Mouse (Mus musculus) kidney, adult 8-10 months (tissue): Measurements from ENCODE around the gene Hist1h2af.

Experiments used
- DNase-seq, 2 experiments: peaks; one replicate each; pipeline ENCODE4 v3.0.0; 2022

Hist1h2af gene

GRCm38 (mm10) chr13:23515826-23516620 is 17.7 kb upstream of the Hist1h2af start:
- no peak for DNase-seq

DNA sequence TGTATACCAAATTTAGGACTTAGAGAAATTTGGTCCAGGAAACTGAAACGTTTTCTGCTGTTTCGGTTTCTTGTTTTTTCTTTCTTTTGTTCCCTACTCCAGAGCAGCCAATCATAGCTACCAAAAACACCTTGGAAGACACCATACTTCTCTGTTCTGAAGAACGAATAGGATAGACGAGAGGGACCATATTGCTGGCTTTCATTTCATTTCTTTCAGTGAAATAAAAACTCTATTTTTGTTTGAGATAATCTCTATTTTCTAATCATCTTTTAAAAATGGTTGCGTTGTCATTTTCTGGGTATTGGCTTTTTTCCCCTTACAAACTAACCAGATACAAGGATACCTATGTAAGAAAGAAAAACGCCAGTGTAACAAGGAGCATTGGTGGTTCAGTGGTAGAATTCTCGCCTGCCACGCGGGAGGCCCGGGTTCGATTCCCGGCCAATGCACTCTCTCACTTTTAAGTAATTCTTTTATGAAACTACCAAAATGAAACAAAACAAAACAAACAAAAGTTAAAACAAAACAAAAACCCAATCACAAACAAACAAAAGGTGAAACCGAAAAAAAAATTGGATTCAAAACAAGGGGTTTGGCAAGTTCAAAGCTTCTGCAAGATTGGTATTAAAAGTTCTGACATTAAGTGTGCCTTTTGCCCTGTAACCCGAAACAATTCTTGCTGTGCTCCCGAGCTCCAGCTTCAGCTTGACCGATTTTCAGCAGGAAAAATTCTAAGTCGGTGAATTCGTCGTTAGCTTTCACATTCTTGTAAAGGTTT is 16.7 kb upstream of the Hist1h2af start:
- peak; percentile 67 to 86 for DNase-seq

DNA sequence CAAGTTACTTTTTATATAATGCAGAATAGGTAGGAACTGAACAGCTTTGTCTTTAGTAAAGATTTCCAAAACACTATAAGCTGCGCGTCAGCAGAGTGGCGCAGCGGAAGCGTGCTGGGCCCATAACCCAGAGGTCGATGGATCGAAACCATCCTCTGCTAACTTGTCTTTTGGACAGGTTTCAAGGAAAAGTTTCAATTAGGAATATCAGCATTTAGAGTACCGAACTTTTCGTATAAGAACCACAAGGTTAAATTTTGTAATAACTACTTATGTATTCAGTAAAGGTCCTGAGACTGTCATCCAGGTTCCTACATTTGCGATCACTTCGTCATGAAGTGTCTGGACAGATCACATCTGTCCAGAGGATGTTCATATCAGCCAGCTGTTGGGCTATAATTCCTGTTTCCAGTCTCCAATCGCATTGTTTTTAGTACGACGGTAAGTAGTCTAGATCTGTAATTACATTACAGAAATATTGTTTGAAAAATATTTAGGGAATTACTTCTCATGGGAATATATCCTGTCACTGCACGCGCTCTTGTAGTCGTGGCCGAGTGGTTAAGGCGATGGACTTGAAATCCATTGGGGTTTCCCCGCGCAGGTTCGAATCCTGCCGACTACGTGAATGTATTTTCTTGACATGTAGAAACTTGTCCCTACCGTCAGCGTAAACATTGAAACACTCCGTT is 16.0 kb upstream of the Hist1h2af start:
- DNase-seq: peak; percentile 87 to 95

GRCm38 (mm10) chr13:23518295-23518603 is 15.5 kb upstream of the Hist1h2af start:
- DNase-seq: no peak

DNA sequence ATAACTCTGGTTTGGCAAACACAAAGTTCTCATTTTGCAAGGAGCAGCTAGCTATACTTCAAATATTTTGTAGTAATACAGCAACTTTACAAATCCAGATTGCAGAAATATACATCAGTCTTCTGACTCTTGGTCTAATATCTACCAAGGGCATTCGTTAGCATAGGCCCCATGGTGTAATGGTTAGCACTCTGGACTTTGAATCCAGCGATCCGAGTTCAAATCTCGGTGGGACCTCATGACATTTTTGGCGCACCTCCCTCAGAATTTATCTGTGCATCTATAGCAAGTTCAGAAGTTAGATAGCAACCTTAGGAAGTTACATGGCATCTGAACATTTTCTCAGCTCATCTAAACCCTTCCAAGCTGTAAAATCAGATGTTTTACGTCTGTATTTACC is 14.8 kb upstream of the Hist1h2af start:
- DNase-seq: peak; percentile 69 to 86

- DNase-seq: peak; percentile 70 to 85
Observed at GRCm38 (mm10) chr13:23519416-23519815, 14.3 kb upstream of the Hist1h2af start.

GRCm38 (mm10) chr13:23521703-23522102 is 12.0 kb upstream of the Hist1h2af start:
- peak; percentile 52 to 87 for DNase-seq

DNA sequence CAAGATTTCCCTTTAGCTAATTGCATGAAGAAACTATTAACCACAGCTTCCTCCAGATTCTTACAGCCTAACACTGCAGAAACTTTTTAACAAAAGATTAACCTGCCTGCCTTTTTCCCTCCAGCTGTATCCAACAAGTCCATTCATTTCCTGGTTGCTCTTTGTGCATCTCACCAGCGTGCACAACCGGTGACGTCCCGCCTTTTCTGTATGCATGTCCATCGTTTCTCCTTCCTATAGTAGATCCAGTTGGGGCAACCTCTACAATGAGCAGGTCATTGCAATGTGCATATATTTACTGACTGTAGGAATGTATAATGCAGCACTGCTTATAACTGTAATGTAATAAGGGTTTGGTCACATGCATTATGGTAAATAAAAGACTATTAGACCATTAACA is 9.7 kb upstream of the Hist1h2af start:
- no peak for DNase-seq

DNA sequence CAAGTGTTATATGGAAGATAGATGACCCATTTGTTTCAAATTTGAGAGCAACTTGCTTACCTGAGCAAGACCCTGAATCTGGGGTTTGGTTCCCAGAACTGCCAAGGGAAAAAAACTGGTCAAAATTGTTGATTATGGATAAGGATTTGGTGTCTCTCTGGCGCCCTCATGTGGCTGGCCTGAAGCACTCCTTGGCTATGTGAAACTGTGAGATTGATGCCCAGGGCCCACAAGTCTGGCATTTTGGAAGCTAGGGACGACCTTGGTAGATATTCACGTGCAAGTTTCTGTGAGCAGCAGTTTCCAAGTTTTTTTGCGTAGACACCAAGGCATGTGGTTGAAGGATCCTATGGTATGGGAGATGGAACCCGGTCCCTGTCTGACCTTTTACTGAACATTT is 9.1 kb upstream of the Hist1h2af start:
- DNase-seq: peak; percentile 47 to 49

- no peak for DNase-seq
Observed at GRCm38 (mm10) chr13:23525901-23526300, 7.8 kb upstream of the Hist1h2af start.

DNA sequence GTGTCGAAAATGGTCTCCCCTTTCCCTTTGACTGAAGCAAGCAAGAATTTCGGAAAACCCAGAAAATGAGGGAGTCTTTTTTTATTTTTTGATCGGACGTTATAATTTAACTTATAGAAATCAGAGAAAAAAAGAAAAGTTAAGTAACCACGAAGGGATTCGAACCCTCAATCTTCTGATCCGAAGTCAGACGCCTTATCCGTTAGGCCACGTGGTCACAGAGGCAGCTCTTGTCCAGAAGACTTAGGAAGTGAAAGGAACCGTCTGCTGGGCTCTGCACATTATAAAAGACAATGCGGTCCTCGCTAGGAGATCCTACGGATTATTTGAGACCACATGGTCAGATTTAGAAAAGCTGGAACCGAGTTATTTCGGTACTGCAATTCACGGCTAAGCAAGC is 7.4 kb upstream of the Hist1h2af start:
- peak; percentile 82 to 92 for DNase-seq

GRCm38 (mm10) chr13:23529005-23529404 is 4.7 kb upstream of the Hist1h2af start:
- no peak for DNase-seq

GRCm38 (mm10) chr13:23529480-23530165 is 4.1 kb upstream of the Hist1h2af start:
- DNase-seq: no peak

DNA sequence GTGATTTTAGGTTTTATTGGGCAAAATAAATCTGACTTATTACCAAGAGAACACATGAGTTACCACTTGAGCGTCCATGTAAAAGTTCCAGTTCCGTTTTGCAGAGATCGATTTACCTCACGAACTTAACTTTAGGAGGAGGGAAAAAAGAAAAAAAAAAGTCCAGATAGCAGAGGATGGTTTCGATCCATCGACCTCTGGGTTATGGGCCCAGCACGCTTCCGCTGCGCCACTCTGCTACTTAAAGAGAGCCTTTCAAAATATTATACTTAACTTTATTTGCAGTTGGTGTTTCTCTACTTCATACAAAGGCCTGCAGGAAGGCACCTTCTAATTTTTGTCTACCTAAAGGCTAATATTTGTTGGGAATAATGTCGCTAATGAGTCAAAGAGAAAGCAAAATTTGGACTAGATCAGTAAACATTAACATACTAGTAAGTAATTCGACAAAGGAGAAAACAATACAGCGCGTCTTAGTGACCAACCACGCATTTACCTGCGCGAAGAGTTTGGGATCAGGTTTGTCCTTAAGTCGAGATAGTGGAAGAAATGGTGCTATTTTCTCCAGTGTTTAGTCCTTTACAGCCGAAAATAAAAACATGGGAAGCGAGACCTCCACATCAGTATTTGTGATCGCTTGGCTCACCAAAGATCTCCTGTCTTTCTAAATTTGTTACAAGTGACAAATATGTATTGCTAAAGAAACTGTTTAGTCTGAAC is 3.4 kb upstream of the Hist1h2af start:
- DNase-seq: peak; percentile 45 to 66

DNA sequence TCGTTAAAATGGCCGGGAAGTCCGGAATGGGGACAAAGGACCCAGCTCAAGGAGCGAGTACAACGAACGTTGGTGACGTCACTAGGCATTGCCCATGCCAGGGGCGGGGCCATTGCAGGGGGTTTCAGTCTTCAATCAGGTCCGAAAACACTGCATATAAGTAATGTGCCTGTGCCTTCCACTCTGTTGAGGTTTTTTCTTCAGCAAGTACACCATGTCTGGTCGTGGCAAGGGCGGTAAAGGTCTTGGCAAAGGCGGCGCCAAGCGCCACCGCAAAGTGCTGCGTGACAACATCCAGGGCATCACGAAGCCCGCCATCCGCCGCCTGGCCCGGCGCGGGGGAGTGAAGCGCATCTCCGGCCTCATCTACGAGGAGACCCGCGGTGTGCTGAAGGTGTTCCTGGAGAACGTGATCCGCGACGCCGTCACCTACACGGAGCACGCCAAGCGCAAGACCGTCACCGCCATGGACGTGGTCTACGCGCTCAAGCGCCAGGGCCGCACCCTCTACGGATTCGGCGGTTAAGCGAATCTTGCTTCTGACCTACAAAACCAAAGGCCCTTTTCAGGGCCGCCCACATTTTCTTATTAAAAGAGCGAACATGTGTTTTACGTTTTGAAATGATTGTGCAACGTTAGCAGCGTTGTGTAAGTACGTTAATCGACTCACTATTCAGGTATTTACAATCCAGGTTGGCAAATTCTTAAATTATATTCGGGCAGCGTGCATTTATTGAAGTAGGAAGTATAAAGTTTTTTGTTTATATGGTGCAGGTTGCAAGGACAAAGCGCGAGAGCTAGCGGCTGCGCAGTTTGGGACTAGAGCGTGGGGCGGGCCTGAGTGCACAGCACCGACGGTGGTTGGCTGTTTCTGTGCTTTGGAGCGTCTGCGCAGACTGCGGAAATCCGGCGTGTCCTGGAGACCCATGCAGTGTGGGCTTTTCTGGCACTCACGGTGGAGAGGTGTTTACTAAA is 2.5 kb upstream of the Hist1h2af start, which contains the start of gene Hist1h4h:
TSS of gene Hist1h4h (plus strand) at position 150 of the 975 bp plus-strand sequence.
- peak; percentile 95 to 97 for DNase-seq

DNA sequence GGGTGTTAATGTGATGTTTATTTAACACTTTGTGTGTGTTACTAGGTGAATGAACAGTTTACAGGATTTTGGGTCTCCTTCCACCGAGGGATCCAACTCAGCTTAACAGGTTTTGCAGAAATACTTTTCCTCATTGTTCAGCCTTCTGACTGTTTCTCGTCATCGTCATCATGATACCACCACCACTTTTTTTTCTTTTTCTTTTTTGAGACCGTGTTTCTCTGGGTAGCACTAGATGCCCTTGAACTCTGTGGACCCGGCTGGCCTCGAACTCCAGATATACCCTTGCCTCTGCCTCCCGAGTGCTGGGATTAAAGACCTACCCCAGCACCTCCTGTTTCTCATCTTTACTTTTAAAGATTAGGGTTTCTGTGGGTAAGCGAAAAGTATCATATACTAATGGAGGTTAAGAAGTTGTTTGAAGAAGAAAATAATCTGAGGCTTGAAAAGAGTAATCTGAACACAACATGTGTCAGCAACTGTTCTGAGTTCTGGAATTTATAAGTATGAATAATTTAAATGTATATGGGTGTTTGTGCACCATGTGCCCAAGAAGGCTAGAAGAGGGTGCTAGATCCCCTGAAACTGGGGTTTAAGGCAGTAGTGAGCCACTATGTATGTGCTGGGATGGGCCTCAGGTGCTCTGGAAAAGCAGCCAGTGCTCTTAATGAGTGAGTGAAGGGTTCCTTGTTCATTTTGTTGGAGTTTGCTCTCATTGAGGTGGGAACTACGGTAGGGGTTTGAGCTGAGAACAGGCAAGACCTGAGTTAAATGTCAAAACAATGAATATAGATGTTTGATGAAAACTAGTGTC is 1.2 kb upstream of the Hist1h2af start:
- no peak for DNase-seq

- DNase-seq: no peak
Observed at GRCm38 (mm10) chr13:23534368-23535131, 844 bp downstream of the Hist1h2af start.

GRCm38 (mm10) chr13:23535137-23536075 is 1.7 kb downstream of the Hist1h2af start, which contains the start of gene Hist1h3g:
Hist1h3g (plus strand) TSS chr13:23535422.
- peak; percentile 81 for DNase-seq
